Mouse (Mus musculus) small intestine, adult 10 weeks (tissue): ENCODE results near the gene Steap3. TPM values are rescaled to one million over a fixed set of nuclear protein-coding genes. Genes with fewer than 3 reads are reported as not detected.

Experiments used
- polyA plus RNA-seq: library from polyadenylated mRNA; stranded (reverse); fragments of 350-450 nt; fragmentation: Illumina TruSeq; extraction: RNeasy Lipid Tissue Mini Kit (QIAGEN cat#74804); gene quantifications from one replicate; pipeline ENCODE4 v1.2.3, GENCODE M21; 2014; ENCODE audit warnings: low replicate concordance

The Steap3 gene
- 1.9 TPM for polyA plus RNA-seq

DNA sequence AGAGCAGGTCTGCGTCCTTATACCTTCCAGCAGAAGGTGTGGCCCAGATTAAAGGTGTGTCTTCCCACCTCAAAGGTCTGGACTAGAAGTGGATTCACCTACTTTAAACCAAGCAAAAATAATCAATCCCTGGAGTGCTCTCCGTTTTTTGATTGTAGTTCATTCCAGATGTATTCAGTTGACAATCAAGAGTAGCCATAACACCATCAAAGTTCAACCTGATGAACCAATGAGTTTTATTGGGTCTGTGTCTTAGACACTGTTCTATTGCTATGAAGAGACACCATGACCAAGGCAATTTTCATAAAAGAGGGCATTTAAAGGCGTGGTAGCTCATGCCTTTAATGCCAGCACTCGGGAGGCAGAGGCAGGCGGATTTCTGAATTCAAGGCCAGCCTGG is at the start of gene Steap3:
TSS of gene Steap3 (minus strand) at position 101 of the 400 bp plus-strand sequence.

Other genes starting within 250 kb of the Steap3 start
- gene Tmem37, start 198.6 kb downstream of the Steap3 start, polyA plus RNA-seq: 1.2 TPM
- gene Dbi, start 151.6 kb downstream of the Steap3 start, polyA plus RNA-seq: 789 TPM
- 6.3 TPM for gene 3110009E18Rik, start 151.5 kb downstream of the Steap3 start, polyA plus RNA-seq
- not detected for gene C1ql2, start 67.9 kb upstream of the Steap3 start, polyA plus RNA-seq
- gene Marco, start 232.3 kb upstream of the Steap3 start, polyA plus RNA-seq: not detected